Mouse (Mus musculus) ovary, adult 18-20 months (tissue): ENCODE data around the gene Snx29.

Experiments used
- DNase-seq: peaks from one replicate; pipeline ENCODE4 v3.0.0; 2022; ENCODE audit warnings: low spot score, mixed read lengths

The Snx29 gene

GRCm38 (mm10) chr16:11637794-11638193 is 315.1 kb downstream of the Snx29 start:
- DNase-seq = no peak

- DNase-seq = no peak
Measured at GRCm38 (mm10) chr16:11638739-11639138, 316.0 kb downstream of the Snx29 start.

GRCm38 (mm10) chr16:11639936-11640335 is 317.2 kb downstream of the Snx29 start:
- no peak for DNase-seq

DNA sequence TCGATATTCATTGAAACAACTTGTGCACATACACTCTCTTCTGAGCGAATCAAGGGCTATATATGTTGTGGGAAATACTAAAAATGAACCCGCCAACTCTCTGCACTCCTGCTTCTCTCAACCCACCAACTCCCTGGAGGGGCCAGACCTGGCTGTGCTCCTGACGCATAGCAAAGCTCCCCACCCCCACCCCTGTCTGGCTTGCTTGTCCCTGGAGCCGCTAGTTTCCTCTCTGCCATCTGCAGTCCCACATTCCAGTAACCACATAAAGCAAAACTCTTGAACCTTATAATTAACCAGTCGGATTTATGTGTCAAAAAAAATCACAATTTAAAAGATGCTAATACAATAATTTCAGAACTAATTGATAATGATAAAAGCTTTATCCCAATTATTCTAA is 320.9 kb downstream of the Snx29 start:
- DNase-seq = no peak

GRCm38 (mm10) chr16:11644399-11644798 is 321.7 kb downstream of the Snx29 start:
- DNase-seq = no peak

DNA sequence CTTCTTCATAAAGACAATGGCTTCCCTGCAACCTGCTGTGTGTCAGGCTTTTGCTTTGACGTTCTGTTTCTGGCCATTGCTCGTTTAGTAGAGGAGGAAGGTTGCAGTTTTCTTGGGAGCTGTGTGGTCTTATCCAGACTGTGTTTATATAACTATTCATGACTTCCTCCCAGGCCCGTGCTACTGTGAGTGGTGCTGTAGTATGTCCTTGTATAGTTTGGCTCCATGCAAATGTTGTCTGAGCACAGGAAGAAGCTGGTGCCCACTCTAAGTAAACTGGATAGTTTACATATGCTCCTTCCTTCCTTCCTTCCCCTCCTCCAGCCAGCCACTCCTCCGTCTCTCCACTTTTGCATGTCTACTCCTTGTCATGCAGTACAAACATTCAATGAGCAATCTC is 323.0 kb downstream of the Snx29 start:
- DNase-seq = no peak

DNA sequence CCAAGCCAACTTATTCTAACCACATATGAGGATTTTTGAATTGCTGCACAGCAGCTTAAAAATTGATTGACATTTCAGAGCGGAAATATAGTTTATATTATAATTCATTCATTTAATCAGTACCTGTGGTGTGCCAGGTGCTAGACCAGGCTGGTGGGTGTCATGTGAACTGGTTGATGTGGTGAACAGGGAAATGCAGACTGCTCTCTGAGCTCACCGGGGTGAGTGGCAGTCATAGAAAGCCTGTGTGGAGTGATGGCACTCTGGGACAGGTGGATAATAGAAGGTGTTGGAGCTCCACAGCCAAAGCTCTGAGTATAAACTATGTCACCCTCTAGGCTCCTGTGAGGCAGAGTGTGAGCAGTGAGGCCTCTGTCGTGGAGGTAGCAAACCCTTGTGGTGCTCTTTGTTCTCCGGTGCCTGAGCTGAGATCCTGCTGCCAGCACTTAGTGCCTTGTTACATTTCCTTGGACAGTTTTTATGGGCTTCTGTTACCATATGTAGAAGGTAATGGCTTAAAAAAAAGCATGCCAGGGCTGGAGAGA is 324.1 kb downstream of the Snx29 start:
- no peak for DNase-seq

DNA sequence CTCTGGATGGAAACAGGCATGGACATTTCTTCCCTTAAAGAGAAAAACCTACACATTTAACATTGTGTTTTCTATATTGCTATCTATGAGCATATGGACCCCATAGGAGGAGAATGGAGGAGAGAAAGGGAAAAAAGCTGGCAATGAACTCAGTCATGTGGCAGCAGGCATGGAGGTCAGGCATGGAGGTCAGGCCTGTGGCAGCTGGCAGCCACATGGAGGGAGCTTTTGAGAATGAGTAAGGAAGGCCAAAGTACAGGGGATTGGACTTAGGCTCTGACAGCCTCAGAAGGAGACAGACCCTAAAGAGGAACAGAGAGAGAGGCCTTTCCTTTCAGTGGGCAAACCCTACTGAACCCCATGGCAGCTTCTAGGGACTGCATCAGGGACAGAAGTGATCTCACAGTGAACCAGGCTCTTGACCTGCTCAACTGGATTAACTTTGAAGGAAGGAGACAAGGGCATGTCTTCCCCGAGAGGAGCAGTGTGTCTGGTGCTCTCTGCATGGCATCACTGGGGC is 325.5 kb downstream of the Snx29 start:
- DNase-seq = no peak

GRCm38 (mm10) chr16:11652686-11653366 is 330.1 kb downstream of the Snx29 start:
- DNase-seq = no peak

- no peak for DNase-seq
Measured at GRCm38 (mm10) chr16:11655893-11656292, 333.2 kb downstream of the Snx29 start.

DNA sequence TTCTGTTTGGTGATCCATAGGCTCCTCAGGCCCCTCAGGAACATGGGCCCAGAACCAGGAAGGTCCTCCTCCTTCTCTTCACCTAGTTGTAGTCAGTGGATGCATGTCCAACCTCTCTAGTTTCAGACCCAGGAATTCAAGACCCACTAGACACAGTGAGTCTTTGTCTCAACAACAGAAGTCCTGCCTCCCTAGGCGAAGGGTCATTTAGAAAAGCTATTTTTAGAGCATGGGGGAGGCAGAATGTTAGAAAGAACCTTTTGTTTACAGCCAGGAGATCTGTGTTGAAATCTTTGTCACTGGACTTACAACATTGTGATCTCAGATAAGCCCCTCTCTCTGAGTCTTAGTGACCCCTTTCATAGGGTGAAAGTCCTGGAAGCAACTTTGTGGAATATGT is 334.4 kb downstream of the Snx29 start:
- DNase-seq = no peak

- DNase-seq = no peak
Measured at GRCm38 (mm10) chr16:11659111-11659720, 336.5 kb downstream of the Snx29 start.

DNA sequence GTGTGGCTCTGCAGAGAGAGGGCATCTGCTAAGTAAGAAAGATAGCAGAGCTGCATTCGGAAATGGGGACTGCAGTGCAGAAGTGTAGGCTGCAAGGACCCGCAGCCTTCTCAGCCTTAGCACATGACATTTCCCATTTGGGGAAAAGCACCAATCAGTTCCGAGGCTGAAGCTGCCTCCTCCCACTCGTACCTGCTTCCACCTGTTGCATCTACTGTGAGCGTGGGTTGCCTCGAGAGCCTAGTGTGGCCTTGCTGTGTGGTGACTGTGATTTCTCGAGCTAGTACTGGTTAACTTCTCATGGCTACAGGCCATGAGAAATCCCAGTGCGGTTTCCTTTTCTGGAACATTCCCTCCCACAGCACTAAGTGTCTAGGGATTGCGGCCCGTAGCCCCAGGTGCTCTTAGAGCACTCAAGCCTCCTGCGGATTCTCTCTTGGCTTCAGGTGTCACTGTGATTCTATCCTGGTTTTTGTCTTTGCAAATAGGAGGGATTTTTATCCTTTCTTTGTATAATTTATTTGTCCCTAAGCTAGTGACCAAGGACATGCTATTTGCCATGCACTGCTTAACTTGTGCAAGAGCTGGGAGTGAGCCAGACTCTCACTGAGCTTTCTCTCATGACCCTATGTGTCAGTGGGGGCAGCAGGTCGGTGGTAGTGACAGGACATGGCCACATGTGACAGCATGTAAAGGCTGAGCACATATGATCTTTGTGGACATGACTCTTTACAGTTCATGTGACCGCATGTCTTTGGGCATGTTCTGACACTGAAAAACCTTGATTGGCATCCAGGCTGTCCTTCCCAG is 342.4 kb downstream of the Snx29 start:
- DNase-seq = no peak

DNA sequence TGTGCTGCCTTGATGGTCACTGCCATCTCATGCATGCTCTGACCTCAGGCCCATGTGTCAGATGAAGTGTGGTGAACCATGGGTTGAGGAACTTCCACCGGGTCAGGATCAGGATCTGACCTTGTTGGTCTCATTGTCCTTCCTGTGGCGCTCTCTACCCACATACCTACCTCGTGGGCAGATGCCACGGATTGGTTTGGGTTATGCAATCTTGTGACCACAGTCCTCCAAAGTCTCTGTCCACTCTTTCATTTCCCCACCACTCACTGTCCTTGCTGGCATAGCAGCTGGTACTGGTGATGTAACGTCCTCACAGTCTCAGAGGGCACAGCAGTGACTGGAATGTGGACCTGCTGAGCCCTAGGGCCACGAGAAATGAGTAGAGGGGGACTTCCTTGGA is 343.2 kb downstream of the Snx29 start:
- DNase-seq = no peak

DNA sequence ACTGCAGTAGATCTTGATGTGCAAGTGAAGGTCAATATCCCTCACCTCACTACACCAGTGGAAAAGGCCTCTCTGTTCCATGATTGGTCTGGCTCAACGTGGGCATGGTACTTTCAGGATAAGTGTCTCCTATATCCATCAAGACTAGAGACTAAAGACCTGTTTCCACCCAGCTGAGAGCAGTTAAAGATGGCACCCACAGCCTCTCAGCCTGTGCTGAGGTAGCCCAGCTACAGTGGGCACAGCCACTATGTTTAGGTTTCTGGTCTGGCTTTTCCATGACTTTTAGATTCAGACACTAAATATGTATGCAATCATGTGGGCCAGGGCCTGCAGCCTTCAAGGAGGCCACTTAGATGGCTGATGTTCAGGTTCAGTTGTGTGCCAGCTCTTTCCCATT is 345.7 kb downstream of the Snx29 start:
- DNase-seq = no peak

- no peak for DNase-seq
Measured at GRCm38 (mm10) chr16:11668878-11669277, 346.2 kb downstream of the Snx29 start.

- no peak for DNase-seq
Measured at GRCm38 (mm10) chr16:11670251-11670970, 347.7 kb downstream of the Snx29 start.

DNA sequence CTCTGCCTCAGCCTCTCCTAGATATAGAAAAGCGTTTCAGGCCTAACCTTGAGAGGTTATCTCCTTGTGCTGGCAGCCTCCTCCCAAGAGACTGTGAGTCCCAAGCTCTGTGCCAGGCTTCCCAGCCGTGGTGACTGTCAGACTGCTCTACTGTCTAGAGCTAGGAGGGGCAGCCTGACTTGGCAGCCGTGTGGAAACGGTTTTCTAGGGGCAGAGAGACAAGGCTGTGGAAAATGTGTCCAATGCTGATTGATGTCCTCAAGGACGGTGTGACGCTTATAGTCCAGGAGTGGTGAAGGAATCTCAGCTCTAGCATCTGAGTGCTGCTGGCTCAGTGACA is 348.2 kb downstream of the Snx29 start:
- DNase-seq = peak; percentile 43

- DNase-seq = no peak
Measured at GRCm38 (mm10) chr16:11676006-11676405, 353.3 kb downstream of the Snx29 start.

- no peak for DNase-seq
Measured at GRCm38 (mm10) chr16:11685264-11685663, 362.6 kb downstream of the Snx29 start.

GRCm38 (mm10) chr16:11685735-11686340 is 363.1 kb downstream of the Snx29 start:
- no peak for DNase-seq

- no peak for DNase-seq
Measured at GRCm38 (mm10) chr16:11687836-11688235, 365.1 kb downstream of the Snx29 start.
